Mouse (Mus musculus) brain, embryonic 14.5 days (tissue): ENCODE measurements at regions not wholly inside any gene's neighbourhood (a gene's known extent, or its start where the extent isn't known, plus 50 kb on each side); places are given as distances from the start of the nearest gene placed in this dataset.

Source experiments
- CTCF ChIP-seq: fragments of 200-500 bp; IDR thresholded peaks from 2 replicates; pipeline ENCODE4 v1.5.1; 2012; ENCODE audit warnings: inconsistent platforms, mild to moderate bottlenecking, moderate library complexity, borderline replicate concordance; ENCODE audit not compliant: insufficient read depth, insufficient read length; ENCODE audit errors: extremely low read depth
- POLR2A ChIP-seq: fragments of 200-500 bp; IDR thresholded peaks from 2 replicates; pipeline ENCODE4 v1.6.1; 2012; ENCODE audit warnings: mild to moderate bottlenecking, inconsistent platforms, borderline replicate concordance; ENCODE audit not compliant: poor library complexity, insufficient read depth, insufficient read length, severe bottlenecking; ENCODE audit errors: extremely low read depth

GRCm38 (mm10) chr5:119228691-119229090, 441.8 kb upstream of the Tbx3 start:
- TF ChIP-seq CTCF (no peak), POLR2A (no peak)
